Mouse (Mus musculus) CD8-positive naive resting alpha-beta T cell, adult 2 months (primary cell): ENCODE results near the gene Npas2.
A peak's percentile ranks its signal among the peaks of the same experiment; 100 is the strongest.

Experiments used
- DNase-seq, 2 experiments: peaks; one replicate each; pipeline ENCODE4 v3.0.0; 2022; ENCODE audit warnings: low read depth in 2 of 2, low spot score in 2 of 2

Npas2 gene

DNA sequence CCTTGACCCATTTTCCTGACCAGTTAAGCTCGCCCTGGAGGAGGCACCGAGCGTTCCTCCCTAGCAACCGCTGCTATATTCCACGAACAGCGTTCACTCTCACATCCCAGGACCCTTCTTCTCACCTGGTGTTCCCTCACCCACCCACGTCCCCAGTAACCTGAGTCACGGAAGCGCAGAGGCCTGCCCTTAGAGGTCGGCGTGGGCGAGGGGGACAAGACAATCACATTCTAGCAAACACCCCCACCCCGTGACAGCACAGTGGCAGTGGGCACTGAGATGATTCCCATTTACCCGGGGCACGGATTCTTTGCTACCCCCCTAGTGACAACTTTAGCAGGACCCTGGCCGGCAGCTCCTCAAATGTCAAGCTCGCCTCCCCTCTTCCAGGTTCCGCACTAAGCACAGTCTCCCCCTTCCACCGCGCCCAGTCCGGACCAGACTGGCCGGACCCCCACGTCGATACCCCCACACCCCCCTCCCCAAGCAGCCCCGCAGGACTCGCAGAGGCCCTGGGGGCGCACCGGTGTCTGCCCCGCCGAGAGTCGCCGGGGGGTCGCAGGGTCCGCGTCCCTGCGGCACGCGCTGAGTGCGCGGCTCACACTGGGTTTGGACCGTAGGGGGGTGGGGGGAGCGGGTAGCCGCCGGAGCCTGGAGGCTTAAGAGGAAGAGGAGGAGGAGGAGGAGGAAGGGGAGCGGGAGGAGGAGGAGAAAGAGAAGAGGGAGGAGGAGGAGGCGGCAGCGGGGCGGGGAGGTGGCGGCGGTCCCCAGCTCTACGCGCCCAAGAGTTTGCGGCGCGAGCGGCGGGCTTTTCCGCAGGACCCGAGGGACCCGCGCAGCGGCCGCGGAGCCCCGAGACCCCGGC lies at the start of gene Npas2:
Gene Npas2 (plus strand): TSS at position 735 of the 865 bp plus-strand sequence.
- no peak for DNase-seq

- DNase-seq: no peak
These were observed 36.8 kb upstream of the Npas2 start for GRCm38 (mm10) chr1:39156778-39157177.

- DNase-seq: no peak
These were observed 33.4 kb upstream of the Npas2 start for GRCm38 (mm10) chr1:39160167-39160566.

- no peak for DNase-seq
These were observed 30.5 kb upstream of the Npas2 start for GRCm38 (mm10) chr1:39163077-39163476.

DNA sequence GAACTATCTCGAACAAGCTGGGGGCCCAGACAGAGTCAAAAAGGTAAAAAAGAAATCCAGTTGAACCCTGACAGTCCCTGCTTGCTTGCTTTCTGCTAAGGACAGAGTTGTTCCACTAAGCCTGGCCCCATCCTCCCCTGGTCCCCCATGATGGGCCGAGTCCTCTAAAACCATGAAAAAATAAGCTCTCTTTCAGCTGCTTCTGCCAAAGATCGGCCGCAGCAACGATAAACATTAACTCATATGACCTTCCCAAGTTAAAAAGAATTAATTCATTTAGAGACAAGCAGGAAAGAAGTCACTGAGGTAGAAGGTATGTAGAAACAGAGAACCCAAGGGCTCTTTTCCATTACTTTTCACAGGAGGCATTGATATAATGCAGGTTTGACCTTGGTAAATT lies 16.8 kb upstream of the Npas2 start:
- DNase-seq: no peak

DNA sequence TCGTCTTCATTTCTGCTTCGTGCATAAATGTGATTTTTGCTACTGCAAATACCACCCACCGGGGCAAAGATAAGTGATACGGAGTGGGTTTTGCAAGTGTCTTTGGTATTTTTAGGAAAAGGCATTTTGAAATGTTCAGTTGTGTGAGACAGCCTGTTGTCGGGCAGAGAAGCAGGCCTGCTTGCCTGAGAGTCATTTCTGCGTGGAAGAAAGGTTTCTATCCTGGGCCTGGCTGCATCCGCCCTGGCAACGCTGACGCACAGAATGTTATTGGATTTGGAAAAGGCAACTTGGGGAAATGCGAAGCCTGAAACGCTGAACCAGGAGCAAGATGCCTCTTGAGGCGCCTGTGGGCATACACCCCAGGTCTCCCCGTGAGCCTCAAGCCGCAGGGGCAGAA lies 16.3 kb upstream of the Npas2 start:
- DNase-seq: no peak

DNA sequence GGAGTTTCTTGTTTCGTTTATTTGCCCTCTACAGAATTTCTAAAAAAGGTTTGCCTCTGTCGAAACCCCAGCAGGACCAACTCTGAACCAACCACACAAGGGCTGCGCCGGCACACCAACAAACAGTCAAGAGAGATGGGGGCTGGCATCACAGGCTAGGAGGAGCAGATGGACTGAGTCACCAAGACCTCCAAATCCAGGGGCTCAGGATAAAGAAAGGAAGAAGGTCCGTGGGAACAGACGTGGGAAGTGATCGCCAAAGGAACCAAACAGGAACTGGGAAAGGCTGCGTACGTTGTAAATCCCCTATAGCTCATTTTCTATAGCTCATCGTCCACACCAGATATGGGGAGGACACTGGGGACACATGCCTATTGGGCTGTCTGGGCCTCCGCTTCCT lies 13.7 kb upstream of the Npas2 start:
- DNase-seq: no peak

- DNase-seq: no peak
These were observed 13.0 kb upstream of the Npas2 start for GRCm38 (mm10) chr1:39180517-39180916.

- no peak for DNase-seq
These were observed 11.6 kb upstream of the Npas2 start for GRCm38 (mm10) chr1:39181901-39182300.

DNA sequence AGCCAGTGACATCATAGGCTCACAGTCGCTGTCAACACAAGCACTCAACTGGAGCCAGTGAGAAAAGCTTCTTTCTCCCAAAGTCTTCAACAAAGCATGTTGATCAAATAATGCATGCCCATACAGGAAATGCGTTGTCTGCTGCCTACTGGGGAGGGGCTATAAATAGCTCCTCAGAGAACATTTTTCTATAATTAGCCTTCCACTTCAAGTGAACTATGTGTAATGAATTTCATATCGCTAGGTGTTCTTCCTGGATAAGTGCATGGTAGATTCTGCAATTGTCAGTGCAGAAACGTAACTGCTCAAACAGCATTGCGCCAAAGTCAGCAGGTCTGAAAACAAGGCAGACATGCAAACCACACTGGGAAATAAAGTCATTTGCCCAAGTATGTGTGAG lies 7.7 kb upstream of the Npas2 start:
- DNase-seq: no peak

DNA sequence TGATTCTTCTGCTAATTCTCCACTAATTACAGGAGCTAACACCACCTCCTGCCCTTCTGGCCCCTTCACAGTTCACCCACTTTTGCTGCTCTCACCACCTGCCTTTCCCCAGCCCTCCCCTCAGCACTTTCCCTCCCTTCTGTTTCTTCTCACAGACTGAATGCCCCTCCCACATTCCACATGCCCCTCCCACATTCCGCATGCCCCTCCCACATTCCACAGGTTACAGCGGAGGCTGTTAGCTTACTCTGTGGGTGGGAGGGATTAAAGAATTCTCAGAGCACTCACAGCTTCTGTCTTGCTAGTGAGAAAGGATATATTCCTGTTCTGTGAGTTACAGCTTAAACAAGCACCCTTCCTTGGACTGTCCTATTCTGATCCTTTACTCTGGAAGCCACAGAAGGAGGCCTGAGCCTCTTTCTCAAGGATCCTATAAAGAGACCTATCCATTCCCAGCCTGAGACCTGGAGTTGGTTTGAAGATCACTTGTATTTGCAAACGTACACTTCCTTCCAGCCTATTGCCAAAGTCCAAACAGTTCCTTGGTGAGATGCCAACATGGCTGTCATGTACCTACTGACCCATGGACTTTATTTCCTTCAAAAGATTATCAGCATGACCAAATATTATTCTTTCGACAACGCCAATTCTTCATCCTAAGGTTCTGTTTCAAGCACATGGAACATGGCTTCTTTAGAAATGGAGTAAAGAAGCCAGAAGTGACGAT lies 6.7 kb upstream of the Npas2 start:
- DNase-seq: no peak

- no peak for DNase-seq
These were observed 2.4 kb upstream of the Npas2 start for GRCm38 (mm10) chr1:39191122-39191521.

- DNase-seq: peak; percentile 17 to 29
These were observed 1.0 kb upstream of the Npas2 start for GRCm38 (mm10) chr1:39192460-39192996.

DNA sequence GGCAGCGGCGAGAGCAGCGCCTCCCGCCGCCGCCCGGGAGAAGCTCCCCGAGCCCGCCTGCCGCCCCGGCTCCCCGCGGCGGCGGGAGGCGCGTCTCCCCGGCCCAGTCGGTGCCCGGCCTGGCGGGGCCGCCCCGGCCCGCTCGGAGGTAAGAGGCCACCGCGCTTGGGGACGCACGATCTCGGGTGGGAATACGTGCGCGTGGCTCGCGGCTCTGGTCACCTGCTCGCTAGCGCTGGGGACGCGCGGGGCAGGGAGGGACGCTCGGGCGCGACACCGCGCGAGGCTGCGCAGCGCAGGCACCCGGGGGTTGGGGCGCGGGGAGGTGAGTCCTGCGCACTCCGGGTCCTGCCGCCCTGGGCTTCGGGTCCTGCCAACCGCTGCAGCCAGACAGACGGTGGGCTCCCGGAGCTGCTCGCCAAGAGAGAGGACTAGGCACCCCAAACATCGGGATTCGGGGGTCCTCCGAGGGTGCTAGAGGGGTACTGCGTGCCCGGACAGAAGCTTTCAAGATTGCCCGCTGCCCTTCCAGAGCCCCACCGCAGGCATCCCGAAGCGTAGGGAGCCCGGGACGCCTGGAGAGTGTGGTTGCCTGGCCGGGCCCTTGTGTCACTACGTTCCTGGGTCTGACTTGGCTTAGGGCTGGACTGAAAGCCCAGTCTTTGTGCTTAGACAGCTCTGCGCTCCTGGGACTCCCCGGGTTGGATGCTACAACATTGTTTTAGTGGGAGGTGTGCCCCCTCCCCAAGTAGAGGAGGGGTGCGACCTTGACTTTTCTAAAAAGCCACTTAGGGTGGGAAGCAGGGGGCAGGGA lies 538 bp downstream of the Npas2 start:
- DNase-seq: peak; percentile 22 to 27

GRCm38 (mm10) chr1:39194959-39195358 lies 1.4 kb downstream of the Npas2 start:
- DNase-seq: no peak

- DNase-seq: no peak
These were observed 2.6 kb downstream of the Npas2 start for GRCm38 (mm10) chr1:39196126-39196525.

DNA sequence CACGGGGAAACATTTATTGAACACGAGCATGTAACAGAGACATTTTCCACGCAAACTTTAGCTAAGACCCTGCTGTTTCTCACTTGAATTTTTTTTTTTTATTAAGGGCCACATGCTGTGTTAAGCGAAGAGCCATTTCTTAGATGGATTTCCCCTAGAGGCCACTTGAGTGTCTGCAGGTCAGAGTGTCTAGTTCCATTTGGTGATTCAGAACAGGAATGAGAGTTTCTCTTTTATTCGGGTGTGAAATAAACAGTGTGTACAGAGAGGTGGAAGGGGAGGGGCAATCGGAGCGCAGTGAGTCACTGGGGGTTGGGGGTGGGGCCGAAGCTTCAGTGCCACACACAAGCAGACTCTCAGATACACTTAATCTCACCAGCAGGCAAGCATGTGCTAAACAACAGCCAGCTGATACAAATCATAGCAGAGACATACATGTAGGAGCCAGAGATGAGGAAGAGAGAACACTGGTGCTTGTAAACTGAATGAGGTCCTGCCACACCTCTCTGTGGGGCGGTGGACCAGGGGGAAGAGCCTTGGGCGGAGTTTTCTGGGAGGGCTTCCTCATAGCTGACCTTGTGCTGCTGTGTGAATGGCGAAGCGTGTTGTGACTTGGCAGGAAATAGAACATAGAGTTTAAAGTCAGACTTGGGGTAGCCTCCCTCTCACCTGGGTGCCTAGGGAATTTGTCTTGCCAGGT lies 3.3 kb downstream of the Npas2 start:
- DNase-seq: peak; percentile 11 to 31

DNA sequence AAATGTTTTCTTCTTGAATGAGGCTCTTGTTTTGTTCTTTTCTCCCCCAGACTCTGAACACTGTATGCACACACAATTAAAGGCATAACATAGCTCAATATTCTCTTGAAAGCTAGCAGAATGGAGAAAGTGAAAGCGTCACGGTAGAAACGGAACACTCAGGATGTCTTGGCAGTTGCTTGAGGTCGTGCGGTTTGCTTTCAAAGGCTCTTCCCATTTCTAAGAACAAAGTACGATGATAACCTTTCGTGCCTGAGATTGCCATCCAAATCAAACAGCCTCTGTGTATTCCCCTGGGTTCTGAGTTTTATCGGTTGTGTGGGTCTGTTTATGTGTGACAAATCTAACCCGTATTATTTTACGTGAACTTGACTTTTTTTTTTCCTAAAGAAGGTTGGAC lies 11.5 kb downstream of the Npas2 start:
- DNase-seq: no peak

DNA sequence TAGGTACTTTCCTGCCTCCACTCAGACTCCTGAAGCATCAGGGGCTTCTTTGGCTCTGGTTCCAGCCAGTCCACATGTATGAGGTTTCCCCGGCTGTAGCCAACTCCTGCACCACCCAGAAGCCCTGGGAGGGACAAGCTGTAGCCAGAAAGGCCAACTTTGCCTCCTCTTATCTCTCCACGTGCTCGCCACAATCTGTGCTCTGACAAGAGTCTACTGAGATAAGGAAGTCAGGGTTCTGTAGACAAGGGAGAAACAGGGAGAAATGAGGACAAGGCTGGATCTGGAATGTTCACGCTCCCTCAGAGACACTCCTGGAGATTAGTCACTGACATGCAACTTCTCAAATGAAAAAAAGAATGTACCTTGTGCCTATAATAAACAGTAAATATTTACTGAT lies 12.2 kb downstream of the Npas2 start:
- DNase-seq: no peak

GRCm38 (mm10) chr1:39206942-39207341 lies 13.4 kb downstream of the Npas2 start:
- peak; percentile 10 to 40 for DNase-seq

DNA sequence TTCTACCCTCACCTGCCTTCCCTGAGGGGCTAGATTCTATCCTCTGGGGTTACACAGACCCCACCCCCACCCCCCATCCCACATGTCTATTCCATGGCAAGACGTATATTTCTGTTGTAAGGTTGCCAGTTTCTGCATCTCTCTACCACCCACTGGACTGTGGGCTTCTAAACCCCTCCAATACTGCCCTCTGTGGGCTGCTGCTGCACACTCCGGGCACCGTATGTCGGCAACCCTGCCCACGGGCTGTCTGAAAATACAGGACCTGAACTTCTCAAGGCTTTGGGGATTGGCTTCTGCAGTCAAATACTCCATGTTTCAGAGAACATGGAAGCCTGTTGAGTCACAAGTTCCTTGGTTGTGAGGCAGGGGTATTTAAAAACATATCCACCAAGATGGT lies 17.4 kb downstream of the Npas2 start:
- peak; percentile 27 to 47 for DNase-seq
